Mouse (Mus musculus) intestine, embryonic 16.5 days (tissue): ENCODE results near the gene Csk. TPM values are rescaled to one million over a fixed set of nuclear protein-coding genes. Genes with fewer than 3 reads are reported as not detected.

Experiments
- ATAC-seq: fragments of 200-750 bp; cut with Nextera tagmentation; 2 replicates; pipeline ENCODE4 v1.8.0; 2017; ENCODE audit warnings: moderate TSS enrichment, moderate library complexity
- H3K27ac ChIP-seq: fragments of 300-500 bp; sonication (generic); 2 replicates; pipeline ENCODE4 v1.5.1; 2014; ENCODE audit warnings: mild to moderate bottlenecking, low read length
- H3K27me3 ChIP-seq: fragments of 300-500 bp; sonication (generic); replicated peaks from 2 replicates; pipeline ENCODE4 v1.6.1; 2014; ENCODE audit warnings: low read length, control low read depth, mixed read lengths; ENCODE audit not compliant: control insufficient read depth, insufficient read depth
- H3K36me3 ChIP-seq: fragments of 300-500 bp; sonication (generic); 2 replicates; pipeline ENCODE4 v1.6.1; 2014; ENCODE audit warnings: low read length, control low read depth; ENCODE audit not compliant: control insufficient read depth, insufficient read depth
- H3K4me1 ChIP-seq: fragments of 300-500 bp; sonication (generic); 2 replicates; pipeline ENCODE4 v1.6.1; 2014; ENCODE audit warnings: low read length, control low read depth, mixed read lengths; ENCODE audit not compliant: control insufficient read depth, insufficient read depth
- H3K4me2 ChIP-seq: fragments of 300-500 bp; sonication (generic); 2 replicates; pipeline ENCODE4 v1.6.1; 2014; ENCODE audit warnings: low read depth, low read length, control low read depth
- H3K4me3 ChIP-seq: fragments of 300-500 bp; sonication (generic); 2 replicates; pipeline ENCODE4 v1.5.1; 2014; ENCODE audit warnings: mild to moderate bottlenecking, low read length
- H3K9ac ChIP-seq: fragments of 300-500 bp; sonication (generic); 2 replicates; pipeline ENCODE4 v1.6.1; 2014; ENCODE audit warnings: low read depth, low read length
- H3K9me3 ChIP-seq: fragments of 300-500 bp; sonication (generic); 2 replicates; pipeline ENCODE4 v1.6.1; 2016; ENCODE audit warnings: low read length, control low read depth; ENCODE audit not compliant: control insufficient read depth
- WGBS: fragments of 180-500 bp; shearing (Covaris S2); extraction: QIAGEN DNeasy Blood & Tissue Kit; methylation state at CpG from one replicate; pipeline ENCODE4 v1.1.7; 2014; 5-methylcytosine and 5-hydroxymethylcytosine counted together
- polyA plus RNA-seq: library from polyadenylated mRNA; unstranded; fragments of >200 nt; fragmentation: Nextera tagmentation; extraction: Ambion mirVana; gene quantifications from 2 replicates; pipeline ENCODE4 v1.2.1, GENCODE M21; 2015

Gene Csk
- polyA plus RNA-seq, 1 experiment from 2014 or later, result 36.6 TPM

GRCm38 (mm10) chr9:57614786-57615185, 38.6 kb downstream of the Csk start:
- Histone ChIP-seq H3K4me3 (no peak overlapping the region), H3K9me3 (no peaks in the 10 kb centered on the region), H3K9ac (no peak overlapping the region), H3K27me3 (no peaks in the 10 kb centered on the region), H3K27ac (no peak overlapping the region), H3K4me2 (no peak overlapping the region), H3K36me3 (no peaks in the 10 kb centered on the region), H3K4me1 (no peaks in the 10 kb centered on the region)
- no peak for ATAC-seq
- 69% methylated on average over 4 of the region's 4 CpGs for WGBS

DNA sequence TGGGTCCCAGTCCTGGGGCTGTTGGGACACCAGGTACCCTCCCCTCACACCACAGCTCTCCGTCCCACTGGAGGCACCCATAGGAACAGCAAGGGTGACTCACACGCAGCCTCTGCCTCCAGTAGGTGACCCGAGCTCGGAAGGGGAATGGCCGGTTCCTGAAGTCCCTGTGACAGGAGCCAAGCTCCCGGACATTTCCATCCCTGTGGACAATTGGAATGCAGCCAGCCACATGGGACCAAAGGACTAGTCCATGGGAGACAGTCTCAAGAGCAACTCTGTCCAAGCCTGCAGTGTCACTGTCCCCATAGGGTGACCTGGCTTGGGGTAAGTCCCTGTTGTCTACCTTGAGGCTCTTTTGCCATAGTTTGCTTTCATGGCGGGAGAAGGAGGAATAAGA, 39.5 kb downstream of the Csk start:
- Histone ChIP-seq H3K4me2 (no peak overlapping the region), H3K27ac (no peak overlapping the region), H3K27me3 (no peaks in the 10 kb centered on the region), H3K36me3 (no peaks in the 10 kb centered on the region), H3K4me1 (no peaks in the 10 kb centered on the region), H3K4me3 (no peak overlapping the region), H3K9me3 (no peaks in the 10 kb centered on the region), H3K9ac (no peak overlapping the region)
- ATAC-seq, result no peak
- 79% methylated on average over 7 of the region's 7 CpGs for WGBS

- Histone ChIP-seq H3K9ac (no peak overlapping the region), H3K27me3 (peaks cover 3% of the 10 kb centered on the region; the same call in 1 of the 2 replicates), H3K4me2 (no peak overlapping the region), H3K4me1 (no peaks in the 10 kb centered on the region), H3K36me3 (no peaks in the 10 kb centered on the region), H3K27ac (no peak overlapping the region), H3K9me3 (no peaks in the 10 kb centered on the region), H3K4me3 (no peak overlapping the region)
- 80% methylated on average over 7 of the region's 7 CpGs for WGBS
- no peak for ATAC-seq
Measured at GRCm38 (mm10) chr9:57612587-57612986, 40.8 kb downstream of the Csk start.

GRCm38 (mm10) chr9:57610359-57610826, 43.0 kb downstream of the Csk start:
- WGBS, result 56% methylated on average over 3 of the region's 3 CpGs
- no peak overlapping the region for H3K9ac ChIP-seq
- H3K4me1 ChIP-seq, result no peaks in the 10 kb centered on the region
- no peak overlapping the region for H3K27ac ChIP-seq
- H3K27me3 ChIP-seq, result peaks cover 9% of the 10 kb centered on the region
- no peak for ATAC-seq
- no peaks in the 10 kb centered on the region for H3K9me3 ChIP-seq
- no peaks in the 10 kb centered on the region for H3K36me3 ChIP-seq
- H3K4me3 ChIP-seq, result no peak overlapping the region
- H3K4me2 ChIP-seq, result no peak overlapping the region

- Histone ChIP-seq H3K4me1 (no peaks in the 10 kb centered on the region), H3K9me3 (no peaks in the 10 kb centered on the region), H3K27me3 (peaks cover 9% of the 10 kb centered on the region), H3K9ac (no peak overlapping the region), H3K27ac (no peak overlapping the region), H3K4me3 (no peak overlapping the region), H3K4me2 (no peak overlapping the region), H3K36me3 (no peaks in the 10 kb centered on the region)
- 59% methylated on average over 3 of the region's 3 CpGs for WGBS
- no peak for ATAC-seq
Measured at GRCm38 (mm10) chr9:57609803-57610202, 43.6 kb downstream of the Csk start.

DNA sequence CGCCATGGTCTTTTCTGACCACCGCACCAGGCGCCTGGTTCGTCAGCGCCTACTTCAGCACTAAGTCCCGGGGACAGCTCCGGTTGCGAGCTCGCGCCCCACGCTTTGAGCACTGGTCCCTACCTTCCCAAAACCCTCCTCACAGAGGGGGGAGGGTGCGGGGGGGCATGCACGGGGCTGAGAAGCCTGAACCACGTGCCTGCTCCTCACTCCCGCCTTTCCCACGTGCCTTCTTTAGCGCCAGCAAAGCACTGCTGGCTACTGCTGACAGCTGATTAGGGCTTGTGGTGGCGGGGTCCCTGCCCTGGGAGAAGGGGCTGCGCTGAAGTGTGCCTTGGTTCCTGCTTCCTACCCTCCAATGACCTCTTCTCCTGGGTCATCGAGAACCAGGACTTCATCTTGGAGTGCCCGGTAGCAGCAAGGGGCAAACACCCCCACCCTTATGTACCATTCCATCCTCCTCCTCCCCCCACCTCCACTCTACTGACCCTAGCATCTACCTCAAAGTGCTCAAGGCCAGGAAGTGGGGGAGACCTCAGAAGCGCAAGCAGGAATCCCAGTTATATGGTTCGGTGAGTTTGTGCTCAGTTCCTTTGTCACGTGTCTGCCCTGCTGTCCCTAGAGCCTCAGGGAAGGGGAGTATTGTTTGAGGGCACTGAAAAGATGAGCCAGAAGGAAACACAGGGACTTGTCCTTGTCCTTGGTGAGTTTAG, 47.1 kb downstream of the Csk start, which contains the start of gene Cplx3:
TSS of gene Cplx3 (minus strand) at position 143 of the 713 bp plus-strand sequence.
- H3K4me2 ChIP-seq, result no peak within 1 kb of the TSS
- peaks cover 13% of the 10 kb centered on the region for H3K27me3 ChIP-seq
- ATAC-seq, result peak; percentile 41; the same call in 1 of the 2 replicates
- H3K27ac ChIP-seq, result no peak within 1 kb of the TSS
- H3K9ac ChIP-seq, result no peak within 1 kb of the TSS
- 6% methylated on average over 22 of the region's 24 CpGs for WGBS
- no peak within 1 kb of the TSS for H3K4me3 ChIP-seq
- H3K9me3 ChIP-seq, result no peaks in the 10 kb centered on the region
- H3K36me3 ChIP-seq, result no peaks in the 10 kb centered on the region
- peaks cover 4% of the 10 kb centered on the region; the same call in 1 of the 2 replicates for H3K4me1 ChIP-seq

DNA sequence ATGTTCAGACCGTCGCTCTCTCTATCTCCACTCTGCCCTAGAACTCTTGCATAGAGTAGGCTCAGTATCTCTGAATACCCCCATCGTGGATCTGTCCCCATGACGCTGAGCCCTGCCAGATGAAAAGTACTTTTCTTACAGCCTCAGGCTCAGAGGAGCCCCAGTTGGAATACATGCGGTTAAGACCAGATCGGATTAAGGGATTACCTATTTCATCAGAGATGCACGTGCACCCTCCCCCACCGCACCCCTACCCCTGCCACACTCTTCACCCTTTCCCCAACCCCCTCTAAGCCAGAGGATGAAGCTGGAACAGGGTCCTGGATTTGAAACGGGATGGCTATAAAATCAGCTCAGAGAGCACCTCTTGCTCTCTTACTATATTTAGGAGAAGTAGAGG, 47.9 kb downstream of the Csk start:
- no peak for ATAC-seq
- no peaks in the 10 kb centered on the region for H3K9me3 ChIP-seq

DNA sequence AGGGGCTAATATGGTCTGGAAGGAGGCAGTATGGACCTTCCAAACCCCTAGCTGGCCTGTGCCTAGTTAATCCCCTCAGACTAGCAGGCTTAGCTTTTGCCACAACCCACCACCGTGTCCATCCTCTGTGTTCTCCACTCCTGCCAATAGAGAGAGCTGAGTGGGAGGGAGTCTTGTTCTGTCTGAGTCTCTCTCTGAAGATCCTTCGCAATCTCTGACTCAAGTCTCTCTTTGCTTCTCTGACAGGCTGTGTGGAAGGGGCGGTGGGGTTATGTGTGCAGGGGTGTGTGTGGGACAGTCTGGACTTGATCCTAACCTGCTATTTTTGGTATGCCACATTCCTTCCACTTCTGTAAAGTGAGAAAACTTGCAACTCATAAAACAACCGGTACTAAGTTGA, 48.6 kb downstream of the Csk start:
- Histone ChIP-seq H3K27ac (no peak overlapping the region), H3K4me1 (peaks cover 14% of the 10 kb centered on the region), H3K4me2 (no peak overlapping the region), H3K9ac (no peak overlapping the region), H3K27me3 (peaks cover 13% of the 10 kb centered on the region), H3K36me3 (no peaks in the 10 kb centered on the region), H3K9me3 (no peaks in the 10 kb centered on the region), H3K4me3 (no peak overlapping the region)
- 75% methylated on average over 4 of the region's 4 CpGs for WGBS
- no peak for ATAC-seq

More for the DNA sequence above, 47.9 kb downstream of the Csk start:
- H3K36me3 ChIP-seq, result no peaks in the 10 kb centered on the region
- H3K9ac ChIP-seq, result no peak overlapping the region
- H3K4me1 ChIP-seq, result peaks cover 9% of the 10 kb centered on the region
- H3K27me3 ChIP-seq, result peaks cover 13% of the 10 kb centered on the region
- WGBS, result 21% methylated on average over 9 of the region's 9 CpGs
- no peak overlapping the region for H3K4me3 ChIP-seq
- no peak overlapping the region for H3K4me2 ChIP-seq
- no peak overlapping the region for H3K27ac ChIP-seq

DNA sequence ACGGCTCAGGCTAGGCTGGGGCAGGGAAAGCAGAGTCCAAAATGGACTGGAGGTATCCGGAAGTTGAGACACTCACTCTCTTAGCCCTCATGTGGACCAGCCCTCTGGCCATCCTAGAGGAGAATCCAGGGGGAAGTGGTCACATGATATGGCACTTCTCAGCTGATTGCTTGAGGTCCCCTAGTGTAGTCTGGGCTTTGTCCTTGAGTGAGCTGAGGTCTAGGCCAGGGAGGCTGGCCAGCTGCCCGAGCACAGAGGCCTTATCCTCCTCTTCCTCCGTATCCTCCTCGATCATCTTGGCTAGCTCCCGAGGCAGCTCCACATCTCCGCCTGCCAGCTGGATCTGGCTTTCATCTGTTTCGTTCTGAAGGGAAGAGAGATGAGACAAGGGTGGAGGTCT, 51.3 kb downstream of the Csk start:
- H3K4me3 ChIP-seq, result no peak overlapping the region
- peaks cover 10% of the 10 kb centered on the region for H3K27me3 ChIP-seq
- H3K4me1 ChIP-seq, result peaks cover 27% of the 10 kb centered on the region
- WGBS, result 58% methylated on average over 8 of the region's 8 CpGs
- no peak overlapping the region for H3K9ac ChIP-seq
- H3K36me3 ChIP-seq, result no peaks in the 10 kb centered on the region
- H3K4me2 ChIP-seq, result no peak overlapping the region
- no peaks in the 10 kb centered on the region for H3K9me3 ChIP-seq
- no peak for ATAC-seq
- H3K27ac ChIP-seq, result no peak overlapping the region

- no peak overlapping the region for H3K4me2 ChIP-seq
- H3K27me3 ChIP-seq, result peaks cover 7% of the 10 kb centered on the region
- no peaks in the 10 kb centered on the region for H3K36me3 ChIP-seq
- ATAC-seq, result 0 out of 2 replicates have a peak, but pooled peaks have one; percentile 21
- 13% methylated on average over 2 of the region's 2 CpGs for WGBS
- H3K4me1 ChIP-seq, result peaks cover 27% of the 10 kb centered on the region
- no peaks in the 10 kb centered on the region for H3K9me3 ChIP-seq
- H3K4me3 ChIP-seq, result no peak overlapping the region
- H3K9ac ChIP-seq, result no peak overlapping the region
- no peak overlapping the region for H3K27ac ChIP-seq
Measured at GRCm38 (mm10) chr9:57601353-57601706, 52.1 kb downstream of the Csk start.
